Comparison of ENCODE assay signal across 9 mouse cellular contexts in genomic region chr4:3090378-3090735, GRCm38 (mm10).
A peak's percentile ranks its signal among the peaks of the same experiment; 100 is the strongest.
DNase-seq lines count a peak whose midpoint lies in the region; ATAC-seq and TF ChIP-seq lines count a peak whose summit lies in the region.
"Had no signal": no experiment of that assay in that cellular context is flagged by ENCODE, and none has a peak within 500 bp of the region (broad histone marks: within the 10 kb centered on the region; RNA-seq: fewer than 3 reads in every experiment).

No protein-coding gene starts in this region.

- TF ChIP-seq CTCF in midbrain, postnatal 0 days (IDR thresholded peaks at IDR 0.05), result no peak
- no peak for TF ChIP-seq CTCF in cerebellum, adult 2 months (IDR thresholded peaks at IDR 0.05; ENCODE audit: borderline replicate concordance, insufficient read depth, low read depth, low read length)

- TF ChIP-seq POLR2A in cerebellum, adult 2 months (IDR thresholded peaks at IDR 0.05; ENCODE audit: borderline replicate concordance, insufficient read depth, low read length), result no peak

- DNase-seq in kidney, adult 8-10 months, result no peak
- DNase-seq in R1 (ENCODE audit: low read depth, low spot score), result peak; percentile 36
- peak; percentile 66 for DNase-seq in forelimb bud, embryonic 11.5 days (ENCODE audit: low read depth, low spot score)
- DNase-seq in midbrain, postnatal 0 days (ENCODE audit: low spot score), result no peak
- no peak for DNase-seq in gastrocnemius, postnatal 14 days
- no peak for DNase-seq in urinary bladder, postnatal 14 days (ENCODE audit: low spot score)
- no peak for DNase-seq in cerebellum, adult 2 months
- DNase-seq: adrenal gland, postnatal 36 days had no signal

- no peaks in the 10 kb centered on the region for H3K4me1 ChIP-seq in kidney, embryonic 16.5 days (ENCODE audit: insufficient read depth, low read length)
- H3K4me1 ChIP-seq in midbrain, postnatal 0 days (ENCODE audit: insufficient read depth, low read length), result no peaks in the 10 kb centered on the region
- no peaks in the 10 kb centered on the region for H3K4me1 ChIP-seq in cerebellum, adult 2 months (ENCODE audit: control insufficient read depth, insufficient read depth, low read length)

- H3K27ac ChIP-seq in kidney, embryonic 16.5 days (ENCODE audit: low read length), result no peak overlapping the region
- H3K27ac ChIP-seq in midbrain, postnatal 0 days (ENCODE audit: low read depth, low read length), result no peak overlapping the region
- no peak overlapping the region for H3K27ac ChIP-seq in cerebellum, adult 2 months (ENCODE audit: insufficient read depth, low read length)

- ATAC-seq in kidney, embryonic 16.5 days (ENCODE audit: low FRiP score, low TSS enrichment), result peak; percentile 29; the same call in 1 of the 2 replicates
- peak; percentile 15; the same call in 1 of the 2 replicates for ATAC-seq in midbrain, postnatal 0 days (ENCODE audit: low FRiP score)

- H3K4me2 ChIP-seq in kidney, embryonic 16.5 days (replicated peaks; ENCODE audit: low read depth, low read length), result no peak overlapping the region
- H3K4me2 ChIP-seq in midbrain, postnatal 0 days (ENCODE audit: low read depth, low read length, poor library complexity, severe bottlenecking), result no peak overlapping the region

- intact Hi-C loops in gastrocnemius, postnatal 14 days (cut with DNase I; ENCODE audit: low total_unique reads), result no loop called here

- peaks cover 26% of the 10 kb centered on the region for H3K9me3 ChIP-seq in kidney, embryonic 16.5 days (ENCODE audit: low read length)
- peaks cover 31% of the 10 kb centered on the region for H3K9me3 ChIP-seq in midbrain, postnatal 0 days (ENCODE audit: low read length)

- no peaks in the 10 kb centered on the region for H3K27me3 ChIP-seq in kidney, embryonic 16.5 days (ENCODE audit: insufficient read depth, low read length)
- no peaks in the 10 kb centered on the region for H3K27me3 ChIP-seq in midbrain, postnatal 0 days (ENCODE audit: insufficient read depth, low read length)
- peaks cover 2% of the 10 kb centered on the region; the same call in 1 of the 2 replicates for H3K27me3 ChIP-seq in cerebellum, adult 2 months (ENCODE audit: control insufficient read depth, insufficient read depth, low read length)

- no peak overlapping the region for H3K4me3 ChIP-seq in kidney, embryonic 16.5 days (ENCODE audit: low read length)
- H3K4me3 ChIP-seq in midbrain, postnatal 0 days (ENCODE audit: low read depth, low read length), result no peak overlapping the region
- H3K4me3 ChIP-seq in cerebellum, adult 2 months (replicated peaks; ENCODE audit: insufficient read depth, low read depth, low read length), result no peak overlapping the region

- whole genome bisulfite sequencing in kidney, embryonic 16.5 days, result 84% methylated on average over 11 of the region's 11 CpGs
- WGBS in midbrain, postnatal 0 days, result 85% methylated on average over 11 of the region's 11 CpGs
- WGBS in cerebellum, adult 2 months, result 70% methylated on average over 11 of the region's 11 CpGs

- H3K9ac ChIP-seq in kidney, embryonic 16.5 days (replicated peaks; ENCODE audit: low read length), result no peak overlapping the region
- H3K9ac ChIP-seq in midbrain, postnatal 0 days (replicated peaks; ENCODE audit: low read length, poor library complexity, severe bottlenecking), result no peak overlapping the region

- H3K36me3 ChIP-seq in kidney, embryonic 16.5 days (ENCODE audit: insufficient read depth, low read length), result no peaks in the 10 kb centered on the region
- H3K36me3 ChIP-seq in midbrain, postnatal 0 days (ENCODE audit: insufficient read depth, low read length), result no peaks in the 10 kb centered on the region

Comparison
In these comparisons a context has a peak if more than half of its experiments do, and no peak if none do; other contexts are left out.
1. DNase-seq: peak in R1 (single experiment) and forelimb bud, embryonic 11.5 days (single experiment); none in kidney, adult 8-10 months (0 of 2), midbrain, postnatal 0 days (single experiment), gastrocnemius, postnatal 14 days (single experiment), urinary bladder, postnatal 14 days (single experiment) and cerebellum, adult 2 months (0 of 2).